Mouse (Mus musculus): ENCODE data around the gene Khdrbs1.

Gene Khdrbs1

GRCm38 (mm10) chr4:129672083-129672877, 69.8 kb downstream of the Khdrbs1 start, which contains the start of gene Kpna6:
Gene Kpna6 (minus strand): TSS chr4:129672767.
- DNase-seq = peak; percentile 66 to 86

- DNase-seq = peak in 1 of 2 experiments; percentile 47
Observed at GRCm38 (mm10) chr4:129671491-129672082, 70.5 kb downstream of the Khdrbs1 start.

- no peak for DNase-seq
Observed at GRCm38 (mm10) chr4:129662255-129662813, 79.8 kb downstream of the Khdrbs1 start.

- DNase-seq = no peak
Observed at GRCm38 (mm10) chr4:129661584-129661983, 80.5 kb downstream of the Khdrbs1 start.

GRCm38 (mm10) chr4:129654770-129655169, 87.3 kb downstream of the Khdrbs1 start:
- DNase-seq = no peak

Data from spleen, adult 18-20 months (tissue).